Mouse (Mus musculus): ENCODE measurements around the gene Smurf1. TPM values are rescaled to one million over a fixed set of nuclear protein-coding genes. Genes with fewer than 3 reads are reported as not detected.

Smurf1 gene
- polyA plus RNA-seq, 1 experiment = 16.4 TPM

- no peak for DNase-seq (ENCODE audit: low read depth in 1 of 2, low spot score in 2 of 2)
- H3K36me3 ChIP-seq (ENCODE audit: control insufficient read depth, insufficient read depth, low read length) = peaks cover 21% of the 10 kb centered on the region
- H3K27ac ChIP-seq (ENCODE audit: insufficient read depth, low read length) = no peak overlapping the region
- no peaks in the 10 kb centered on the region for H3K4me1 ChIP-seq (ENCODE audit: control insufficient read depth, insufficient read depth, insufficient read length)
- TF ChIP-seq CTCF (IDR thresholded peaks at IDR 0.05; ENCODE audit: extremely low read depth, insufficient read depth, insufficient read length, insufficient replicate concordance) (no peak), POLR2A (IDR thresholded peaks at IDR 0.05; ENCODE audit: low read depth, low read length) (no peak)
- no peak overlapping the region for H3K4me3 ChIP-seq (ENCODE audit: extremely low read depth, insufficient read depth, insufficient read length)
- WGBS = 94% methylated on average over 15 of the region's 15 CpGs
- H3K27me3 ChIP-seq (ENCODE audit: control insufficient read depth, insufficient read depth, low read length) = no peaks in the 10 kb centered on the region
These were observed 88.6 kb downstream of the Smurf1 start for GRCm38 (mm10) chr5:144877021-144877420.

- peak in 1 of 2 experiments; percentile 42 for DNase-seq (ENCODE audit: low read depth in 1 of 2, low spot score in 2 of 2)
- H3K27ac ChIP-seq (ENCODE audit: insufficient read depth, low read length) = no peak overlapping the region
- peak; percentile 94 for TF ChIP-seq CTCF (IDR thresholded peaks at IDR 0.05; ENCODE audit: extremely low read depth, insufficient read depth, insufficient read length, insufficient replicate concordance)
- no peak for TF ChIP-seq POLR2A (IDR thresholded peaks at IDR 0.05; ENCODE audit: low read depth, low read length)
- peaks cover 14% of the 10 kb centered on the region for H3K36me3 ChIP-seq (ENCODE audit: control insufficient read depth, insufficient read depth, low read length)
- H3K4me1 ChIP-seq (ENCODE audit: control insufficient read depth, insufficient read depth, insufficient read length) = no peaks in the 10 kb centered on the region
- 9% methylated on average over 13 of the region's 13 CpGs for WGBS
- no peaks in the 10 kb centered on the region for H3K27me3 ChIP-seq (ENCODE audit: control insufficient read depth, insufficient read depth, low read length)
- H3K4me3 ChIP-seq (ENCODE audit: extremely low read depth, insufficient read depth, insufficient read length) = no peak overlapping the region
These were observed 89.8 kb downstream of the Smurf1 start for GRCm38 (mm10) chr5:144875892-144876291.

GRCm38 (mm10) chr5:144875227-144875626, 90.4 kb downstream of the Smurf1 start:
- no peak overlapping the region for H3K4me3 ChIP-seq (ENCODE audit: extremely low read depth, insufficient read depth, insufficient read length)
- DNase-seq (ENCODE audit: low read depth in 1 of 2, low spot score in 2 of 2) = no peak
- 92% methylated on average over 6 of the region's 6 CpGs for WGBS
- no peak overlapping the region for H3K27ac ChIP-seq (ENCODE audit: insufficient read depth, low read length)
- peaks cover 8% of the 10 kb centered on the region for H3K36me3 ChIP-seq (ENCODE audit: control insufficient read depth, insufficient read depth, low read length)
- TF ChIP-seq POLR2A (IDR thresholded peaks at IDR 0.05; ENCODE audit: low read depth, low read length) (no peak), CTCF (IDR thresholded peaks at IDR 0.05; ENCODE audit: extremely low read depth, insufficient read depth, insufficient read length, insufficient replicate concordance) (no peak)
- H3K27me3 ChIP-seq (ENCODE audit: control insufficient read depth, insufficient read depth, low read length) = no peaks in the 10 kb centered on the region
- no peaks in the 10 kb centered on the region for H3K4me1 ChIP-seq (ENCODE audit: control insufficient read depth, insufficient read depth, insufficient read length)

- H3K4me1 ChIP-seq (ENCODE audit: control insufficient read depth, insufficient read depth, insufficient read length) = no peaks in the 10 kb centered on the region
- no peak for DNase-seq (ENCODE audit: low read depth in 1 of 2, low spot score in 2 of 2)
- TF ChIP-seq CTCF (IDR thresholded peaks at IDR 0.05; ENCODE audit: extremely low read depth, insufficient read depth, insufficient read length, insufficient replicate concordance) (no peak), POLR2A (IDR thresholded peaks at IDR 0.05; ENCODE audit: low read depth, low read length) (no peak)
- no peaks in the 10 kb centered on the region for H3K36me3 ChIP-seq (ENCODE audit: control insufficient read depth, insufficient read depth, low read length)
- 78% methylated on average over 3 of the region's 3 CpGs for WGBS
- no peak overlapping the region for H3K27ac ChIP-seq (ENCODE audit: insufficient read depth, low read length)
- H3K4me3 ChIP-seq (ENCODE audit: extremely low read depth, insufficient read depth, insufficient read length) = no peak overlapping the region
- H3K27me3 ChIP-seq (ENCODE audit: control insufficient read depth, insufficient read depth, low read length) = no peaks in the 10 kb centered on the region
These were observed 92.8 kb downstream of the Smurf1 start for GRCm38 (mm10) chr5:144872867-144873266.

- no peaks in the 10 kb centered on the region for H3K36me3 ChIP-seq (ENCODE audit: control insufficient read depth, insufficient read depth, low read length)
- WGBS = 92% methylated on average over 5 of the region's 5 CpGs
- no peak for TF ChIP-seq POLR2A (IDR thresholded peaks at IDR 0.05; ENCODE audit: low read depth, low read length)
- TF ChIP-seq CTCF (IDR thresholded peaks at IDR 0.05; ENCODE audit: extremely low read depth, insufficient read depth, insufficient read length, insufficient replicate concordance) = no peak
These were observed 93.3 kb downstream of the Smurf1 start for GRCm38 (mm10) chr5:144872326-144872725.

GRCm38 (mm10) chr5:144871775-144872174, 93.9 kb downstream of the Smurf1 start:
- TF ChIP-seq POLR2A (IDR thresholded peaks at IDR 0.05; ENCODE audit: low read depth, low read length) = no peak
- Histone ChIP-seq H3K27me3 (ENCODE audit: control insufficient read depth, insufficient read depth, low read length) (no peaks in the 10 kb centered on the region), H3K27ac (ENCODE audit: insufficient read depth, low read length) (no peak overlapping the region), H3K4me3 (ENCODE audit: extremely low read depth, insufficient read depth, insufficient read length) (no peak overlapping the region), H3K36me3 (ENCODE audit: control insufficient read depth, insufficient read depth, low read length) (no peaks in the 10 kb centered on the region), H3K4me1 (ENCODE audit: control insufficient read depth, insufficient read depth, insufficient read length) (no peaks in the 10 kb centered on the region)
- DNase-seq (ENCODE audit: low read depth in 1 of 2, low spot score in 2 of 2) = no peak
- 94% methylated on average over 1 of the region's 1 CpGs for whole genome bisulfite sequencing

More at GRCm38 (mm10) chr5:144872326-144872725, 93.3 kb downstream of the Smurf1 start:
- Histone ChIP-seq H3K4me1 (ENCODE audit: control insufficient read depth, insufficient read depth, insufficient read length) (no peaks in the 10 kb centered on the region), H3K27ac (ENCODE audit: insufficient read depth, low read length) (no peak overlapping the region), H3K27me3 (ENCODE audit: control insufficient read depth, insufficient read depth, low read length) (no peaks in the 10 kb centered on the region), H3K4me3 (ENCODE audit: extremely low read depth, insufficient read depth, insufficient read length) (no peak overlapping the region)
- no peak for DNase-seq (ENCODE audit: low read depth in 1 of 2, low spot score in 2 of 2)

GRCm38 (mm10) chr5:144870782-144871181, 94.9 kb downstream of the Smurf1 start:
- H3K4me3 ChIP-seq (ENCODE audit: extremely low read depth, insufficient read depth, insufficient read length) = no peak overlapping the region
- no peaks in the 10 kb centered on the region for H3K4me1 ChIP-seq (ENCODE audit: control insufficient read depth, insufficient read depth, insufficient read length)
- H3K27me3 ChIP-seq (ENCODE audit: control insufficient read depth, insufficient read depth, low read length) = no peaks in the 10 kb centered on the region
- WGBS = 21% methylated on average over 7 of the region's 7 CpGs
- no peaks in the 10 kb centered on the region for H3K36me3 ChIP-seq (ENCODE audit: control insufficient read depth, insufficient read depth, low read length)
- TF ChIP-seq POLR2A (IDR thresholded peaks at IDR 0.05; ENCODE audit: low read depth, low read length) = no peak
- TF ChIP-seq CTCF (IDR thresholded peaks at IDR 0.05; ENCODE audit: extremely low read depth, insufficient read depth, insufficient read length, insufficient replicate concordance) = no peak
- no peak overlapping the region for H3K27ac ChIP-seq (ENCODE audit: insufficient read depth, low read length)
- no peak for DNase-seq (ENCODE audit: low read depth in 1 of 2, low spot score in 2 of 2)

Measured in spleen, adult 2 months (tissue).